Mouse (Mus musculus) bone marrow macrophage, adult 2 months (primary cell): ENCODE measurements around the gene Thbs4.

Experiments used
- CTCF ChIP-seq: IDR thresholded peaks from 2 replicates; pipeline ENCODE4 v1.5.1; 2012; ENCODE audit warnings: low read depth, mild to moderate bottlenecking, low read length, moderate library complexity
- POLR2A ChIP-seq: IDR thresholded peaks from 2 replicates; pipeline ENCODE4 v1.6.1; 2012; ENCODE audit warnings: mild to moderate bottlenecking, low read depth, low read length, borderline replicate concordance

- TF ChIP-seq POLR2A (no peak), CTCF (no peak)
Observed at GRCm38 (mm10) chr13:92706342-92707061, 88.1 kb downstream of the Thbs4 start.
